Mouse (Mus musculus) cerebellum, adult 9-11 months (tissue): ENCODE results near the gene Myrf.

ENCODE experiments used
- DNase-seq: peaks from one replicate; pipeline ENCODE4 v3.0.0; 2022

Gene Myrf

DNA sequence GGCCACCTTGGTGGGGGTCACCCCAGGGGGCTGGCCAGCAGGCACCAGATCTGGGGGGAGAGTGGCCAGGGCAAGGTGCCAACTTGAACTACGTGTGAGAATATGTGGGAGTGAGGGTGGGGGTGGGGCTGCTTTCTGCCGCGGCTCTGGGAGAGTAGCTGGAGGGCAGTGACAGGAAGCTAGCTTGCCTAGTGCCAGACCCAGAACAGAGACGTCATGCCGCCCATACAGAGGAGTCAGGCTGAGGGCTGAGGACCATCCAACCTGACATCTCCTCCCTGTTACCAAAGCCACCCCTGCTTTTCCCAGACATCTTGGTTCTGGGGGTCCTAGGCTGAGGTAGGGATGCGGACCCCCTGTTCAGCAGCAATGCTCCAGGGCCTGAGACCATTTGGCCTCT, 6.6 kb upstream of the Myrf start:
- no peak for DNase-seq

- DNase-seq, result no peak
Observed at GRCm38 (mm10) chr19:10244183-10244582, 3.6 kb upstream of the Myrf start.

DNA sequence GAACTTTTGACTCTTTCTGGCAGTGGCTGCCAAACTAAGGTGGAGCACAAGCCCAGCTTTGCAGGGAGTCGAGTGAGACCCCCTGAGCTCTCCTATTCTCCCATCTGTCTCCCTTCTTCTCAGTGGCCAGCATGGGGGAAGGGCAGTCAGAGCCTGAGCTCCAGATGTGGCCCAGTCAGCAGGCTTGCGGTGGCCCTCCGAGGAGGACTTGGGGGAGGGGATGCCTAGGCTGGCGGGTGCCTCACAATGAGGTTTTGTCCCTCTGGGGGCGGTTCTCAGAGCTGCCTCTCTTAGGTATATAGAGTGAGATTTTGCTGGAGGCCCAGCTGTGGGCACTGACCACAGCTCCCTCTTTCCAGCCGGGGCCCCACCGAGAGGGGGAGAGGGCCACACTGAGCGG, 2.4 kb upstream of the Myrf start:
- DNase-seq, result peak; percentile 30

DNA sequence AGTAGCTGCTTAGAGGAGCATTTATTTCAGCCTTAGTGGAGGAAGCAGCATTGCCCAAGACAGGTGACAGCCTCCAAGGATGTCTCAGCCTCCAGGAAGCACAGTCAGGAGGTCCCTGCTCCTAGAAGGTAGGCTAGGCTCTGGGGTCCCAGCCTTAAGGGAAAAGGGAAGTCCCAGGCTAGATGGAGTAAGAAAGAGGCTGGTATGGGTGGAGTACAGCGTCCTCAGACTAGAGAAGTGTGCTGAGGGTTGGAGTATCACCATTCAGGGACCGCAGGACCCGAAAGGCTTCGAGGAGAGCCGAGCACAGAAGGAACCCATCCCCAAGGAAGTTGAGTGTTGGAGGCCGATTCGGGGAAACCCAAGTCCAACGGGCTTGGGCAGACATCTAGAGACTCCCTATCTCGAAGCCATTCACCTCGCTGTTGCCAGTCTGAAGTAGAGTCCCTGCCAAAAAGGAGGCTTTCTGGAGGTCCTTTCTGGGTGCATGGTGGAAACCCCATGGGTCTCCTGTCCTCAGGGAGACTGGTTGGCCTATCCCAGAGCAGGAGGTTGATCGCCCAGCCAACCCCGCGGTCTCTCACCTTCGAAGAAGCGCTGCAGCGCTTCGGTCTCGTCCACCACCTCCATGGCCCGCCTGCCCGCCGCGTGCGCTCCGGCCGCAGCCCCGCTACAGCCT, 434 bp downstream of the Myrf start:
- DNase-seq, result no peak

- no peak for DNase-seq
Observed at GRCm38 (mm10) chr19:10239419-10239818, 1.1 kb downstream of the Myrf start.

DNA sequence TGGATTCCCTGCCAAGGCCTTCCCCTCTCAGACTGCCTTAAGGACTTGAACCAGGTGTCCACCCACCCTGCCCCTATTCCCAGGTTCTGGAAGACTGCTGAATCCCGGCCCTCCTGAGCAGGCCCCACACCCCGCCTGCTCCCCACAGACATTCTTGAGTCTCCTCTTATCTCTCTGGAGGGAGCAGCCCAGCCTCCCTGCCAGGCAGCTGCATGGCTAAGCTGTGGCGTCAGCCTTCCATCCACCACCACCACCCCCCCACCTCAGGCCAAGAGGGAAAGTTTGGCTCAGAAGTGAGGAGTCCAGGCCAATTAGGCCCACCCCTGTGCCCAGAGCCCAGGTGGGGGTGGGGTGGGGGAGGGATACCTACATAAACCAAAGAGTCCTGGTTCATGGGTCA, 2.1 kb downstream of the Myrf start:
- no peak for DNase-seq

- DNase-seq, result no peak
Observed at GRCm38 (mm10) chr19:10235784-10236565, 4.6 kb downstream of the Myrf start.

- peak; percentile 29 for DNase-seq
Observed at GRCm38 (mm10) chr19:10232327-10233017, 8.1 kb downstream of the Myrf start.

GRCm38 (mm10) chr19:10231871-10232270, 8.7 kb downstream of the Myrf start:
- no peak for DNase-seq

DNA sequence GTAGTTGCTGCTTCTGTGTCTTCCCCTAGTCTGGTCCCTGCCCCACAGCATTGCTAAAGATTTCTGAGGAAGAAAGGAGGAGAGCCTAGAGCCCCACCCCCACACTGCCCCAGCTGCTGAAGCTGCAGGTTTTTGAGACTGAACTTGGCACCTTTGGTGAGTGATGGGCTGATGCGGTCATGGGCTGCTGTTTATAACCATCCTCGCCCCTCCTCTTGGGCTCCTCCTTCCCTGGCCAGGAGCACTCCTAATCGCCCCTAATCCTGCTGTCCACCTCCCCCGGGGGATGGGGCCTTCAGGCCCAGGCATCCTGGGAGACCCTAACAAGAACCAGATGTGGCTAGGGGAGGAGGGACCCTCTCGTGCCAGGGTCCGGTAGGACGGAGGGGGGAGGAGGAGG, 9.5 kb downstream of the Myrf start:
- DNase-seq, result no peak

DNA sequence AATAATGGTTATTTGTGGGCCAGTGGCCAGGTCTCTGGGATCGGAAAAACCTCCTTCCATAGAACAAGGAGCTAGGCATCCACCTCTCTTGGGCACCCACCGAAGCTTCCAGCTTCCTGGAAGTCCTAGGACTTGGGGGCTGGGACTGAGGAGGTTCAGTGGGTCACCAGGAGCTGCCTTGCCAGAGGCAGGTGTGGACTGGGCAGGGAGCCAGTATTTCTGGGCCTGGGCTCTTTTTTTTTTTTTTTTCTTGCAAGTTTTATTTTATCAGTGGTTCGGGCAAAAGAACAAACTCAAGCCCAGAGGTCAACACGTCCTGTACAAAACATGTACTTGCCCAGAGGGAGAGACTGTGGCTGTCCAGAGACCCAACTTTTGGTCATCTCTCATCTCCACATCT, 14.8 kb downstream of the Myrf start:
- DNase-seq, result no peak

- DNase-seq, result no peak
Observed at GRCm38 (mm10) chr19:10224637-10225453, 15.7 kb downstream of the Myrf start.

GRCm38 (mm10) chr19:10223561-10223960, 17.0 kb downstream of the Myrf start:
- no peak for DNase-seq

- no peak for DNase-seq
Observed at GRCm38 (mm10) chr19:10222656-10223055, 17.9 kb downstream of the Myrf start.

DNA sequence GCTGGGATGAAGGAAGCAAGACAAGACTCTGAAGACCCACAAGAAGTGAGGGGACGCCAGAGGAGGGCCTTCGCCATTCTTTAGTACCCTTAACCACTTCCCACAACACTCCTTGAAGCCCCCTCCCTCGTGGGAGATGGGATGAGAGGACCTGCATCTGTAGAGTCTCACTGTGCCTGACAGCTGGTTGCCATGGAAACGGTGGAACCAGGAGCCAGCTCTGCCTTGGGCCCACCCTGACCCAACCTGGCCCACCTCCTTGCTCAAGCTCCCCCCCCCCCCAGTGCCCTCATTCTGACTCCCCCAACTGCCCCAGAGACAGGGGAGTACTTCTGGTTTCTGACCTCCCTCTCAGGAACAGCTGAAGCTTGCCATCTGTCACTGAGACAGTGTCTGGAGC, 19.0 kb downstream of the Myrf start:
- DNase-seq, result no peak

DNA sequence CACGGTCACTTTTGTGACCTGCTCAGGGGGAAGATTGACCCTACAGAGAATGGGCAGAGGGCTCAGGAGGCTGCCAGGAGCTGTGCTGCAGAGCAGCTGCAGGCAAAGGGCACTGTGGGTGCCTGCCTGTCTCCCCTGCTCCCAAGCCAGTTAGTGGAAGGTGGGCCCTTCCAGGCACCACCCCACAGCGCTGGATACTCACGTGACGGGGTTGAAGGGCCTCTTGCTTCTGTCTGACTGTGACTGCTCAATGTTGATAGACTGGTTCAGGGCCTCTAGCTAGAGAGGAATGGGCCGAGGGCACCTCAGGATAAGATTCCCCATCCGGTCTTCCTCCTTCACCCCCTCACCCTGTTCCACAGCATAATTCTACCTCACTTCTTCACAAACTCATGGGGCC, 21.0 kb downstream of the Myrf start:
- DNase-seq, result no peak

- no peak for DNase-seq
Observed at GRCm38 (mm10) chr19:10219108-10219507, 21.4 kb downstream of the Myrf start.

- no peak for DNase-seq
Observed at GRCm38 (mm10) chr19:10216101-10216500, 24.4 kb downstream of the Myrf start.

- no peak for DNase-seq
Observed at GRCm38 (mm10) chr19:10213796-10214471, 26.6 kb downstream of the Myrf start.

DNA sequence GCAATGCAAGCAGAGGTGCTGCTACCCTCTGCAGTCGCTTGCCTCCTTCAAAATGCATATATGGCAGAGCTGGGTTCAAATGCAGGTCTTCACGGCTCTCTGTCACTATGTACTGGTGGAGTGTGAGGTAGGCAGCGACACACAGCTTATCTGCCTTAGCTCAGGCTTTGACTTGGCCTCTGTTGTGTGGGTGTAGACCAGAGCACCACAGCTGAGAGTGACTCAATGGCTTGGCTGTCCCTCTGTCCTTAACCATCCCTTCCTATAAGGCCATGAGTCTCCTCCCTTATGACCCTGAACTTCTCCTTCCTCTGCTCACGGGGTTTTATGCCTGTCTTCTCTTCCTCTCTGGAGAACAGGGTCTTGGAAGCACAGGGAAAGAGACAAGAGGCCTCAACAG, 29.7 kb downstream of the Myrf start:
- DNase-seq, result no peak

DNA sequence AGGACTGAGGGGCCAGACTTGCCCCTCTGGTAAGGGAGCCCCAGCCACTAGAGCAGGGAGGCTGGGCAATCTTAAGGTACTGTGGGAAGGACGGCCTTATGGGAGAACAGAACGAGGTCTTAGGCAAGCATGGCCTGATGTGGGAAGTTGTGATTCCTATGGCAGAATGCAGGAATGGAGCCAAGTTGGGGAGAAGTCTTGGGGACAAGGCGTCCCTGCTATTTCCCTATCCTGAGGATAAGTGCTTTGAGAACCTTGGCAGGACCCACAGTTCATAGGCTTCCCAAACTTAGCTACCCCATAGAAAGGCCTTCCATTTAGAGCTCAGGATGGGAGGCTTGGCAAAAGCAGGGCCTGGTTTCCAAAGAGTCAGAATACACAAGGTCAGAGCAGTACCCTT, 31.7 kb downstream of the Myrf start:
- DNase-seq, result no peak

DNA sequence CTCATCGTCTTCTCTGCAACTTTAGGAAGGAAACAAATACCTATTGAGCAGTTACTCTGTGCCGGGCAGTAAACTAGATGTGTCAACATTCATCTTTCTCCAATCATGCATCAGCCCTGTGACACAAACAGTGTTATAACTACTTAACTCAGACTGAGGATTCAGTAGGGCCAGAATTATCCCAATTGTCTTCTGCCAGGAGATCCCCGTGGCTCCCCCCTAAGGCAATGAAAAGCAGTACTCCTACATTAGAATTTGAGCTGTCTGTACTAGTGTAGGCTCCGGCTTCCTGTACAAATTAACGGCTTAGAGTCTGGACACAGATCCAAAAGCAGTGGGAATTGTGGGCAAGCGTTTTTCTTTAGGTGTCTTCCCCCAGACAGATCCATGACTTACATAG, 35.5 kb downstream of the Myrf start:
- no peak for DNase-seq

GRCm38 (mm10) chr19:10204616-10205001, 35.9 kb downstream of the Myrf start:
- peak; percentile 71 for DNase-seq
